Mouse (Mus musculus): ENCODE measurements at regions not wholly inside any gene's neighbourhood (a gene's known extent, or its start where the extent isn't known, plus 50 kb on each side); places are given as distances from the start of the nearest gene placed in this dataset.

DNA sequence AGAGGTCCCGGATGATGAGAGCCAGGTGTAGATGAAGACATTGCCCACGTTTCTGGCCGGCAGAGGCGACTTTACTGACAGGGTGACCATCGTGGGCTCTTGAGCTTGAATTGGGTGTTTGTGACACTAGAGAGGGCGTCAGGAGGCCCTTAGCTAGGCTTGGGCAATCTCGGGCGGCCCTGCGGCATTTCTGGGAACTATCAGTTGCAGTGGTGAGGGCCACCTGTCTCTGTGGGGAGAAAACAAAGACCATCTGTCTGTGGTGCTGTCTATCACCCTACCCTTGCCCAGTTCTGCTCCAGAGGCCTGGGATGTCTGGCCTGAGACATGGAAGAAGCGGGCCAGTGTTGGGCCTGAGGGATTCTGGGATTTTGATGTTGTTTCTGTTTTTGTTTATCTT is 66.2 kb upstream of the Slc6a6 start:
- no peak for DNase-seq
- intact Hi-C loops (cut with DNase I), result no loop called here

GRCm38 (mm10) chr6:91619009-91619408 is 64.8 kb upstream of the Slc6a6 start:
- intact Hi-C loops (cut with DNase I), result no loop called here
- DNase-seq, result no peak

DNA sequence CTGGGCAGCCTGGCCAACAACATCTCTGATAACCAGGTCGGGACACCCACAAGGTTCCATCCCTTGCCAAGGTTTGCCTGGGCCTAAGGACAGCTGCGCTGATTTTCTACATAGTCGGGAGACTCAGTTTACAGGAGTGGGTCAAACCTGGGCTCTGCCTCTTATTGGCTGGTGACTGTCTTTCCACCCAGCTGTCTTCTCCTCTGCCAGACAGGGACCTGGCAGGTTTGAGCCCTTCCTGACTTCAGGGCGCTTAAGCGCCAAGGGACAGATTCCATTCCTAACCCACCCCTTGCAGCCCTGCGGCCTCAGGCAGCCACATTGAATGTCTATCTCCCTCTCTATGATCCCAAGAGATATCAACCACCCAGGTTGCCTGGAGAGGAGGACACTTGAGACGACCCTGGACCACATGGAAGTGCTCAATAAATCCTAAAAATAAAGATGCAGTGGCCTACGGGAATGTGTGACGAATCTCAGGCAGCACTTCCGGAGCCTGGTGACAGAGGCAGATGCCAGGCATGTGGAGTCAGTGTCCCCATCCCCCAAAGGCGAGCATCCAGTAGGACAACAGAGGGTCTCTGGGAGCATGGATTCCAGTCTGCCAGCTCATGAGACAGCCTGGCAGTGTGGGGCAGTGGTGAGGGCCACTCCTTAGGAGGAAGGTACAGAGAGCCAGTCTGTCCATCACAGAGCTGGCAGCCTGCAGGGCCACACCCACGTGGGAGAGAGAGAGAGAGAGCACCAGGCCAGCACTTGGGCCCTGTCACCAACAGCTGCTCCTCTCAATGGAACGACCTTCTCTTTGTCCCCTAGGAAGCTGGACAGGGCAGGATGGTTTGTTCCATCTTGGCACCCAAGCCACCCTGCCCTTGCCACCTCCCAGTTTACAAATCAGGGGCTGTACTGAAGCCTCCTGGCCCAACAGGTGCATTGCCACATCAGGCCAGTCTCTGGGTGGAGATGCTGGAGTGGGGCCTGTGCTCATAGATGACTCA is 63.8 kb upstream of the Slc6a6 start:
- intact Hi-C loops (cut with DNase I), result no loop called here
- peak; percentile 60 for DNase-seq

- intact Hi-C loops (cut with DNase I), result no loop called here
- DNase-seq, result no peak
These were observed 62.4 kb upstream of the Slc6a6 start for GRCm38 (mm10) chr6:91621437-91621836.

- no peak for DNase-seq
- intact Hi-C loops (cut with DNase I), result no loop called here
These were observed 61.4 kb upstream of the Slc6a6 start for GRCm38 (mm10) chr6:91622425-91622824.

GRCm38 (mm10) chr6:91623646-91624045 is 60.2 kb upstream of the Slc6a6 start:
- no peak for DNase-seq
- intact Hi-C loops (cut with DNase I), result no loop called here

- intact Hi-C loops (cut with DNase I), result no loop called here
- DNase-seq, result no peak
These were observed 54.6 kb upstream of the Slc6a6 start for GRCm38 (mm10) chr6:91629230-91629629.

DNA sequence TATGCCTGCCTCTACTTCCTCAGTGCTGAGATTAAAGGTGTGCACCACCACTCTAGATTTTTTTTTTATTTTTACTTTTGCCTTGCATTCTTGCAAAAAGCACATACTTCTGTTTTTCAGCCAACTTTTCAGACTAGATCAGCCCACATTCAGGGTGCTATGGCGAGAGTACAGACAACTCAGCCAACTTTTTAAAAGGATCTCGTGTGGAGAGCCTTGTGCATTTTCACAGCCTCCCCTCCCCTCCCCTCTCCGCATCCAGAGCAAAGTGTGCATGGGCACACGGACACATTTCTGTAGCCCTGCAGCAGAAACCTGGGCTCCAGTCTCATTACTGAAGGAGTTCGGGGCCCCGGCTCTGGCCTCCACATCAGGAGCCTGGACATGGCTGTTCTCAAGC is 52.6 kb upstream of the Slc6a6 start:
- DNase-seq, result no peak

More for the DNA sequence above, 52.6 kb upstream of the Slc6a6 start:
- intact Hi-C loops (cut with DNase I), result no loop called here

All from left cerebral cortex, postnatal 4 days (tissue).